Mouse (Mus musculus): ENCODE data around the gene Gm20388.

DNA sequence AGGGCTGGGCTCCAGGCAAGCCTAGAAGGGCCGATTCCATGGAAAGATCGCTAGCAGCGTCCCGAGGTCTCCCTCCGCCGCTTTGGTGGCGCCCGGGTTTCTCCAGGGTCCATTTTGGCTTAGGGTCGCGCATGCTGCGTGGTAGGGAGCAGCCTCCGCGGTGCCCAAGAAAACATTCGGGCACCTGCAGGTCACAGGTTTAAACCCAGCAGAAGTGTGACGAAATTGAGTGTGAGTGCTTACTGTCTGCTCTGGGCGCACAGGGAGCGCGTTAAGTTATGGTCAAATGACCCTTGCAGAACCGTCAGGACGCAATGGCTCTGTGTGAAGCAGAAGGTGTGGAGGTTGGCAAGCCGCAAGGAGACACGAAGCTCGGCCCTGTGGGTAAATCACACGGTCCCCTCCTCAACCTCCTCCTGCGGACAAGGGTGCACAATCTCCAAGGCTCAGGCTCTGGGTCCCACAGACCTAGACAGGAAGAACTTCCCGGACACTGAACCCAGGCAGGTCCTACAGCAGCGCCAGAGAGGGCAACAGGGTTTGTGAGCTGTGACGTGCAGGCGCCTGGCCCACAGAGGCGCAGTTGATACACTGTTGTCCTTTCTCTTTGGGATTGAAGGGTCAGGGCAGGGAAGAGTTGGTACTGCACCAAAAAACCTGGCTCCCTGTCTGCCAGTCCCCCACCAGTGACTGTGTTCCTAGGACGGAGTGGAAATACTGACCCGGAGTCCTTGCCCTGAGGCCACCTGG lies 1179.2 kb downstream of the Gm20388 start:
- TF ChIP-seq EP300 (optimal IDR thresholded peaks at IDR 0.05) (no peak), CTCF (IDR thresholded peaks at IDR 0.05; ENCODE audit: low read depth) (no peak)
